ENCODE assay signal across 13 mouse cellular contexts in the genomic region with DNA sequence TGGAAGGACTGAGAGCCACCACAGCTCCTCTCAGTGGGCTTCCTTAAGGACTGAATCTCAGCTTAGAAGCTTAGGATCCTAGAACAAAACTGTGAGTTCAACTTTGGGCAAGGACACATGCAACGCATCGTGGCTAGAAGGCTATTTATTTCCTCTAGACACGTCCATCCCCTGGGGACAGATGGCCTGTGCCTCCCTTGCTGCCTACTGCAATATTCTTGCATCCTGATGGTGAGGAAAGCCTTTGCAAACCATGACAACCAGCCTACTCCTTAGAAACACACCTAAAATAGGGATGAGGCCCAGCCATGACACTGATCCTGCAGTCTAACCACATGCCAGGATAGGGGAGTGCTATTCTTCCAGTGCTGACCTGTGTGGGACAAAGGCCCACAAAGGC. TPM values are rescaled to one million over a fixed set of nuclear protein-coding genes. Genes with fewer than 3 reads are reported as not detected.
DNase-seq lines count a peak whose midpoint lies in the region; ATAC-seq lines count a peak whose summit lies in the region.
"Had no signal": no experiment of that assay in that cellular context is flagged by ENCODE, and none has a peak within 500 bp of the region (broad histone marks: within the 10 kb centered on the region; RNA-seq: fewer than 3 reads in every experiment).

No protein-coding gene starts in this region.

- intact Hi-C loops in left cerebral cortex, postnatal 36 days (cut with DNase I): loop anchor here (2.0 to 5.0 kb wide), 4 partner anchors 21 to 117 kb away; a partner anchor contains a TSS

- no peaks in the 10 kb centered on the region for H3K9me3 ChIP-seq in forebrain, embryonic 15.5 days
- no peaks in the 10 kb centered on the region for H3K9me3 ChIP-seq in intestine, embryonic 15.5 days

- H3K9ac ChIP-seq in forebrain, embryonic 15.5 days (replicated peaks): no peak overlapping the region
- no peak overlapping the region for H3K9ac ChIP-seq in intestine, embryonic 15.5 days
- H3K9ac ChIP-seq: liver, embryonic 14.5 days had no signal

- no peak overlapping the region for H3K4me2 ChIP-seq in forebrain, embryonic 15.5 days (replicated peaks)
- no peak overlapping the region for H3K4me2 ChIP-seq in intestine, embryonic 15.5 days (replicated peaks)

- peak overlapping the region; percentile 99 for H3K27ac ChIP-seq in forebrain, embryonic 15.5 days (replicated peaks)
- H3K27ac ChIP-seq in intestine, embryonic 15.5 days: no peak overlapping the region
- H3K27ac ChIP-seq: liver, embryonic 14.5 days; macrophage had no signal

- whole genome bisulfite sequencing in forebrain, embryonic 15.5 days: 89% methylated on average over 3 of the region's 3 CpGs
- WGBS in intestine, embryonic 15.5 days: 88% methylated on average over 3 of the region's 3 CpGs

- peak; percentile 73 for DNase-seq in right cerebral cortex, adult 18-20 months
- no peak for DNase-seq in right cerebral cortex, postnatal 14 days
- peak; percentile 67 to 76 for DNase-seq in left cerebral cortex, postnatal 36 days (ENCODE audit: low spot score in 2 of 2)
- peak; percentile 59 for DNase-seq in right cerebral cortex, postnatal 25 days
- no peak for DNase-seq in lung, postnatal 10 days
- DNase-seq: cerebellum, adult 9-10 months; heart, postnatal 10 days; layer of hippocampus, postnatal 36 days; spleen, adult 18-20 months had no signal

- no peaks in the 10 kb centered on the region for H3K36me3 ChIP-seq in forebrain, embryonic 15.5 days
- H3K36me3 ChIP-seq in intestine, embryonic 15.5 days: 0 out of 2 replicates have a peak, but pooled peaks cover 3% of the 10 kb centered on the region

- H3K4me3 ChIP-seq in forebrain, embryonic 15.5 days: no peak overlapping the region
- no peak overlapping the region for H3K4me3 ChIP-seq in intestine, embryonic 15.5 days (replicated peaks)

- peaks cover 49% of the 10 kb centered on the region for H3K4me1 ChIP-seq in forebrain, embryonic 15.5 days
- H3K4me1 ChIP-seq in intestine, embryonic 15.5 days (replicated peaks): no peaks in the 10 kb centered on the region; the same call in 1 of the 2 replicates

- ATAC-seq in forebrain, embryonic 15.5 days (replicated peaks): no peak
- no peak for ATAC-seq in intestine, embryonic 15.5 days

- no peaks in the 10 kb centered on the region for H3K27me3 ChIP-seq in forebrain, embryonic 15.5 days
- H3K27me3 ChIP-seq in intestine, embryonic 15.5 days (replicated peaks): no peaks in the 10 kb centered on the region

RNA-seq across cellular contexts. Expression of a gene that starts 28.8 kb away (rescaled TPM):
- polyA plus RNA-seq in forebrain, embryonic 15.5 days (2015; fragmentation: Nextera tagmentation; extraction: Ambion mirVana): 105 and 120 TPM in 2 replicates
- total RNA-seq in left cerebral cortex, postnatal 36 days (2021): 100 to 1,000 TPM; 316 to 340 TPM
- 1.4 and 1.8 TPM in 2 replicates for polyA plus RNA-seq in intestine, embryonic 15.5 days (2015; fragmentation: Nextera tagmentation; extraction: Ambion mirVana)

Comparison
In these comparisons a context has a peak if more than half of its experiments do, and no peak if none do; other contexts are left out.
1. DNase-seq: peak in right cerebral cortex, adult 18-20 months (single experiment), left cerebral cortex, postnatal 36 days (2 of 2) and right cerebral cortex, postnatal 25 days (single experiment); none in right cerebral cortex, postnatal 14 days (single experiment) and lung, postnatal 10 days (single experiment).
2. RNA of a gene that starts 28.8 kb away (polyA plus RNA-seq): 105 to 120 TPM in forebrain, embryonic 15.5 days; 1.4 to 1.8 TPM in intestine, embryonic 15.5 days; every median in the first group is over 10 times any median in the second.